Mouse (Mus musculus) intestine, embryonic 15.5 days (tissue): ENCODE data around the gene Rpl36a. TPM values are rescaled to one million over a fixed set of nuclear protein-coding genes. Genes with fewer than 3 reads are reported as not detected.

ENCODE experiments used
- polyA plus RNA-seq: library from polyadenylated mRNA; unstranded; fragments of >200 nt; fragmentation: Nextera tagmentation; extraction: Ambion mirVana; gene quantifications from 2 replicates; pipeline ENCODE4 v1.2.1, GENCODE M21; 2015

The Rpl36a gene
- polyA plus RNA-seq, 1 experiment from 2014 or later, result 494 TPM

Other genes starting within 250 kb of the Rpl36a start
- gene Drp2, start 181.1 kb upstream of the Rpl36a start, polyA plus RNA-seq, result 1.0 TPM in 2 replicates
- gene Taf7l, start 109.2 kb upstream of the Rpl36a start, polyA plus RNA-seq, result not detected in 2 replicates
- 136 and 147 TPM in 2 replicates for gene Timm8a1, start 43.8 kb upstream of the Rpl36a start, polyA plus RNA-seq
- gene Btk, start 2.1 kb upstream of the Rpl36a start, polyA plus RNA-seq, result 1.5 and 1.6 TPM in 2 replicates
- gene Gla, start 15.5 kb downstream of the Rpl36a start, polyA plus RNA-seq, result 8.0 and 10.9 TPM in 2 replicates
- 126 and 137 TPM in 2 replicates for gene Hnrnph2, start 15.5 kb downstream of the Rpl36a start, polyA plus RNA-seq
- gene Armcx4, start 100.9 kb downstream of the Rpl36a start, polyA plus RNA-seq, result 2.7 and 3.3 TPM in 2 replicates
- 40.9 and 46.1 TPM in 2 replicates for gene Armcx1, start 132.3 kb downstream of the Rpl36a start, polyA plus RNA-seq
- 17.4 and 19.1 TPM in 2 replicates for gene Armcx6, start 165.8 kb downstream of the Rpl36a start, polyA plus RNA-seq
- gene Armcx3, start 170.9 kb downstream of the Rpl36a start, polyA plus RNA-seq, result 65.0 and 68.6 TPM in 2 replicates
- gene Armcx2, start 223.6 kb downstream of the Rpl36a start, polyA plus RNA-seq, result 42.6 and 44.3 TPM in 2 replicates